Mouse (Mus musculus) heart, adult 2 months (tissue): ENCODE results near the gene Srsf9.

ENCODE experiments used
- CTCF ChIP-seq: fragments of 200-600 bp; IDR thresholded peaks from 2 replicates; pipeline ENCODE4 v1.8.1; 2022; ENCODE audit warnings: antibody characterized with exemption, mild to moderate bottlenecking, moderate library complexity
- EP300 ChIP-seq: fragments of 200-500 bp; IDR thresholded peaks from 2 replicates; pipeline ENCODE4 v1.6.1; 2011; ENCODE audit warnings: low read depth, low read length, control low read depth; ENCODE audit not compliant: insufficient read depth
- POLR2A ChIP-seq: fragments of 200-500 bp; IDR thresholded peaks from 2 replicates; pipeline ENCODE4 v1.6.1; 2011; ENCODE audit warnings: mild to moderate bottlenecking, low read depth, low read length, control low read depth; ENCODE audit not compliant: insufficient read depth

DNA sequence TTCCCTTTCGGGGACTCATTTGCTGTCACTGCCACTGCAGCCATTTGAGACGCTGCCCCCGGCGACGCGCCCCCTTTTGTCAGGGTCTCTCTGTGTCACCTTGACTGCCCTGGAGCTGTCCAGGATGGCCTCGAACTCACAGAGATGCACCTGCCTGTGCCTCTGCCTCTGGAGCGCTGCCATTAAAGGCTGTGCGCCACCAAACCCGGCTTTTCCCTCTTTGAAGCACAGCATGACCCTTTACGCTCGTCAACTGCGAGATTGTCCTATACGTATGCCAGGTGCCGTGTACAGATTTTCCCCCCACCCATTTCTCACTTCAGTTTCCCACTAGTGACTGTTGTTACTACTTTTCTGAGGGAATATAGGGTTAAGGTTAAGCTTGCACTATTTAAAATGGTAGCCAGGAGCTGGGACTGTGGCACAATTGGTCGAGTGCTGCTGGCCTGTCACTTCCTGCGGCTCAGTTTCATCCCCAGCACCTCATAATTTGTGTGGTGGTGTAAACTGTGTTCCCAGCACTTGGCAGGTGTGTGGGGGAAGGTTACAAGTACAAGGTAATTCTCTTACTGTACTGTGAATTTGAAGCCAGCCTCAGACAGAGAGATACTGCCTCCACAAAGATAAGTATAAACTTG, 46.8 kb upstream of the Srsf9 start:
- no peak for TF ChIP-seq EP300
- TF ChIP-seq CTCF, result no peak
- no peak for TF ChIP-seq POLR2A
